Mouse (Mus musculus): ENCODE results near the gene Adora2b.

DNA sequence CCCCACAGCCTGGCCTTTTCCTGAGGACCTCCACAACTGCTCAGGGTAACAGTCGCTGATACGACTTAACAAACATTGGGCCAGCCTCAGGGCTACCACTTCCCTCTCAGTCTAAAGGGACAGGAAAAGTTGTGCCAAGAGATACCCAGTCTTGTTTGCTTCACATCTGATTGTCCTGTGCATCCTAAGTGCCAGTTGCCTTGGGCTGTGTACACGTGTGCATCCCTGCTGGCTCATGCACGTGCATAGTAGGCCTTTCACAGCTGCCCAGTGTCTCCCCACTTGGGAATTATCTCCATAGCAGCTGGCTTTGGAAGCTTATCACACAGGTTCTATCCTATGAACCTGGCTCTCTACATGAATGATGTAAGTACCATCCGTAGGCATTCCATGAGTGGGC, 25.4 kb upstream of the Adora2b start:
- TF ChIP-seq POLR2A (IDR thresholded peaks at IDR 0.05; ENCODE audit: low read depth, low read length): no peak
- TF ChIP-seq CTCF (IDR thresholded peaks at IDR 0.05; ENCODE audit: extremely low read depth, insufficient read length, insufficient replicate concordance, low read depth, low read length): no peak

All from small intestine, adult 2 months (tissue).